Mouse (Mus musculus) mouse trophoblast stem cell (cell line): ENCODE data around the gene Hist1h2ba.

Experiments
- in situ Hi-C, 2 experiments: fragments of 300-500 bp; cut with MseI, MboI; formaldehyde crosslinking; loops; 2 replicates in 1 of 2; 3 replicates in 1 of 2; pipeline ENCODE4 v1.15.1; 2025

The Hist1h2ba gene

GRCm38 (mm10) chr13:23906906-23907305 lies 27.1 kb downstream of the Hist1h2ba start:
- in situ Hi-C loops = no loop called here

- in situ Hi-C loops = no loop called here
Measured at GRCm38 (mm10) chr13:23898242-23898641, 35.7 kb downstream of the Hist1h2ba start.

- in situ Hi-C loops = no loop called here
Measured at GRCm38 (mm10) chr13:23893269-23893593, 40.7 kb downstream of the Hist1h2ba start.

- in situ Hi-C loops = no loop called here
Measured at GRCm38 (mm10) chr13:23892592-23893268, 41.2 kb downstream of the Hist1h2ba start.

- in situ Hi-C loops = loop anchor here in 1 of 2 experiments (10.0 kb wide), 1 partner anchor 94 kb away; no protein-coding TSS in a partner anchor
Measured at GRCm38 (mm10) chr13:23889011-23889605, 44.8 kb downstream of the Hist1h2ba start.

GRCm38 (mm10) chr13:23887026-23887725 lies 46.8 kb downstream of the Hist1h2ba start:
- in situ Hi-C loops = loop anchor here in 1 of 2 experiments (10.0 kb wide), 1 partner anchor 92 kb away; no protein-coding TSS in a partner anchor

GRCm38 (mm10) chr13:23885540-23885939 lies 48.4 kb downstream of the Hist1h2ba start:
- in situ Hi-C loops = loop anchor here in 1 of 2 experiments (10.0 kb wide), 1 partner anchor 91 kb away; no protein-coding TSS in a partner anchor
